Mouse (Mus musculus): ENCODE results near the gene Traf1. TPM values are rescaled to one million over a fixed set of nuclear protein-coding genes. Genes with fewer than 3 reads are reported as not detected.

The Traf1 gene
- polyA plus RNA-seq, 1 experiment from 2014 or later, result 1.6 TPM

DNA sequence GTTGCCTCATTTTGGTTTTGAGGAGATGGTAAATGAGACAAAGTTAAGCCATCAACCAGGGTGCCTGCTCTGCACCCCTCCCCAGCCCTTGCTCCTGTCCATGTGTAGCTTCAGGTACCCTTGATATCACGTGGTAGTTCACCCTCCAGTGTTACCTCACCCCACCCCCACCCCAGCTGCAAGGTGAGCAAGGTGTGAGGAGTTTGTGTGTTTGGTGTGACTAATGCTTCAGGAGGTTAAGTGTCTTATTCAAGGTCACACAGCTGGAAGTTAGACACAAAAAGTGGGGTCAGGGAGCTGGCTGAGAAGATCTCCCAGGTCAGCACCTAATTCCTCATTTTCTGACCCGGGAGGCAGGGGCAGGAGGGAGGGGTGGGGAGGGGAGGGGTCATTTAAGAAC is 38.8 kb downstream of the Traf1 start:
- Histone ChIP-seq H3K27ac (replicated peaks) (no peak overlapping the region), H3K4me3 (no peak overlapping the region), H3K9me3 (no peaks in the 10 kb centered on the region), H3K4me1 (no peaks in the 10 kb centered on the region), H3K4me2 (replicated peaks) (no peak overlapping the region), H3K27me3 (no peaks in the 10 kb centered on the region), H3K9ac (replicated peaks) (no peak overlapping the region), H3K36me3 (no peaks in the 10 kb centered on the region)
- no peak for ATAC-seq (replicated peaks)
- 29% methylated on average over 2 of the region's 2 CpGs for WGBS

DNA sequence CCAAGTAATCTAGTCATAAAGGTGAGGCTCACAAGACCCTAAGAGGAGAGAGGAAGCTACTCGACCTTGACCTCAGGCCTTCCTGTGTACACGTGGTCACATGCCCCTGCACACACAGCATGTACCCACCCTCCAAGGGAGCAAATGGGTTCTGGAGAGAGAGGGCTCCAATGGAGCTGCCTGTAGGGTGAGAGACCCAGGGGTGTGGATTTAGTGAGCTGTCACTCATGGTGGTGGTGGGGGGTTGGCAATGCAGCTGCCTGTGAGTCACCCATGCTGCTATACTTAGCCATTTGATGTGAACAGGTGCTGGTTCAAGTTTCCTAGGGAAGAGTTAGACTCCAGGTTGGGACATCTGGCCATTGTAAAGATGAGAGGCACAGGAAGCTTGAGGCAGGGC is 41.4 kb downstream of the Traf1 start:
- no peak for ATAC-seq (replicated peaks)
- no peaks in the 10 kb centered on the region for H3K36me3 ChIP-seq
- H3K27ac ChIP-seq (replicated peaks), result no peak overlapping the region
- no peak overlapping the region for H3K4me2 ChIP-seq (replicated peaks)
- no peaks in the 10 kb centered on the region for H3K9me3 ChIP-seq
- no peaks in the 10 kb centered on the region for H3K4me1 ChIP-seq
- WGBS, result 67% methylated on average over 2 of the region's 2 CpGs
- no peak overlapping the region for H3K9ac ChIP-seq (replicated peaks)
- H3K27me3 ChIP-seq, result peaks cover 5% of the 10 kb centered on the region; the same call in 1 of the 2 replicates
- H3K4me3 ChIP-seq, result no peak overlapping the region

DNA sequence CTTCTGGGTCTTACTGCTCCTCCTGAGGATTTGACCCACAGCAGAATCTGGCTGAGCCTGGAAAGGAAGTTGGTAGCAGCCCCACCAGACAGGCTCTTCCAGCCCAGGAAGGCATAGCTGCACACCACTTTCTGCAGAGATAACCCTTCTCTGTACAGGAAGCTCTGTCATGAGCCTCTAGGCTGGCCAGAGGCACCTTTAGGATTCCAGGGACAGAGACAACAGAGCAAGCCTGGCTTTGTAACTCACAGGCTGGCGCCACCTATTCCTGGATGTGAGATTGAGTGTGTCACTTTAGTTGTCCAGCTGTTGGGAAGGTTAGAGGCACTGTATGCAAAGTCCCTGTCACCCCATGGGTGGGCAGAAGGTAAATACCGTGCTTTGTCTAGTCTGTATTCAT is 46.5 kb downstream of the Traf1 start:
- H3K4me3 ChIP-seq, result no peak overlapping the region
- H3K9me3 ChIP-seq, result no peaks in the 10 kb centered on the region
- peaks cover 17% of the 10 kb centered on the region for H3K4me1 ChIP-seq
- H3K9ac ChIP-seq (replicated peaks), result no peak overlapping the region
- H3K36me3 ChIP-seq, result no peaks in the 10 kb centered on the region
- ATAC-seq (replicated peaks), result no peak
- 63% methylated on average over 2 of the region's 2 CpGs for WGBS
- H3K4me2 ChIP-seq (replicated peaks), result no peak overlapping the region
- peaks cover 15% of the 10 kb centered on the region; the same call in 1 of the 2 replicates for H3K27me3 ChIP-seq
- H3K27ac ChIP-seq (replicated peaks), result no peak overlapping the region

DNA sequence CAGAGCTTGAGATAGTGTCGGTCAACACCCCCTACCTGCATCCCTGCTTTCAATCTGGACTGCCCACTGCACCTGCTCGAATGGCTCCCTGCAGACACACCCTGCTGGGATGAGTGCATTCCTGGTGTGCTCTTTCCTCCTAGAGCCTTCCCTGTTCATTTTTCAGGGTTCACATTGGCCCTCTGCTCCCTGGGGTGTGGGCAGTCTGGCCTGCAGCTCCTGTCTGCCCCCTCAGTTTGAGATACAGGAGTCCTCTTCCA is 46.8 kb downstream of the Traf1 start:
- Histone ChIP-seq H3K9me3 (no peaks in the 10 kb centered on the region), H3K36me3 (no peaks in the 10 kb centered on the region), H3K4me1 (peaks cover 17% of the 10 kb centered on the region), H3K9ac (replicated peaks) (peak overlapping the region; percentile 49; the same call in 1 of the 2 replicates), H3K4me3 (peak overlapping the region; percentile 50; the same call in 1 of the 2 replicates), H3K27me3 (peaks cover 15% of the 10 kb centered on the region; the same call in 1 of the 2 replicates), H3K4me2 (replicated peaks) (peak overlapping the region; percentile 79; the same call in 1 of the 2 replicates), H3K27ac (replicated peaks) (no peak overlapping the region)
- no peak for ATAC-seq (replicated peaks)
- 6% methylated on average over 2 of the region's 2 CpGs for WGBS

DNA sequence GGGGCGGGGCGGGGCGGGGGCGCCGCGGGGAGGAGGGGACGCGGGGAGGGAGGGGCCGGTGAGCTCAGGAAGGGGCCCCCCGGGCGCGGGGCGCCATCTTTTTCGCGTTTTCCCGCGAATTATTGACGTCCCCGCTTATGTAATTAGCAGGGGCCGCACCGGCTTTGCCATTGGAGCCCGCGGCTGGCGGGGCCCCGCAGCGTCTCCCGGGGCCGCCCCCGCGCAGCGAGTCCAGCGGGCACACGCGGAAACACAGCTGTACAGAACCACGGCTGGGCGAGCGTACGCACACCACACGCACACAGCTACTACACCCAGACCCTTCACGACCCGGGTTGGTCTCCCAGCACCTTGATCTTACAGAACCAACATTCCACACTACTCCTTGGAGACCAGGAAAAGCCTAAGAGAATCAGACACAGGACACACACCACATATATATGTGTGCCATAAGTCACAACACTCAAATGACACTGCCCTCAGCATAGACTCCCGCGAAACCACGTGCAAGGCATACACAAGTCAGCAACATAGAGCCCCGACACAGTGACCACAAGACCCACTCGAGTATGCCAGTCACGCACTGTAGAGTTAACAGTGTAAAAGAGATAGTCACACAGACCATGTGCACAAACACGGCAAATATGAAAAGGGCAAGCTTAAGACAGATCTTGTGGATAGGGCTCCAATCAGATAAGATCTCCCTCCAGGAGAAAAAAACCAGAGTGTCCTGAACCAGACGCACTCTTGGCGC is 47.3 kb downstream of the Traf1 start:
- H3K4me2 ChIP-seq (replicated peaks), result peak overlapping the region; percentile 79
- H3K4me1 ChIP-seq, result peaks cover 17% of the 10 kb centered on the region
- 3% methylated on average over 44 of the region's 50 CpGs for WGBS
- H3K27ac ChIP-seq (replicated peaks), result no peak overlapping the region
- H3K9ac ChIP-seq (replicated peaks), result peak overlapping the region; percentile 49
- peak overlapping the region; percentile 50 for H3K4me3 ChIP-seq
- H3K27me3 ChIP-seq, result peaks cover 15% of the 10 kb centered on the region; the same call in 1 of the 2 replicates
- H3K9me3 ChIP-seq, result no peaks in the 10 kb centered on the region
- peak; percentile 66 for ATAC-seq (replicated peaks)
- H3K36me3 ChIP-seq, result no peaks in the 10 kb centered on the region

DNA sequence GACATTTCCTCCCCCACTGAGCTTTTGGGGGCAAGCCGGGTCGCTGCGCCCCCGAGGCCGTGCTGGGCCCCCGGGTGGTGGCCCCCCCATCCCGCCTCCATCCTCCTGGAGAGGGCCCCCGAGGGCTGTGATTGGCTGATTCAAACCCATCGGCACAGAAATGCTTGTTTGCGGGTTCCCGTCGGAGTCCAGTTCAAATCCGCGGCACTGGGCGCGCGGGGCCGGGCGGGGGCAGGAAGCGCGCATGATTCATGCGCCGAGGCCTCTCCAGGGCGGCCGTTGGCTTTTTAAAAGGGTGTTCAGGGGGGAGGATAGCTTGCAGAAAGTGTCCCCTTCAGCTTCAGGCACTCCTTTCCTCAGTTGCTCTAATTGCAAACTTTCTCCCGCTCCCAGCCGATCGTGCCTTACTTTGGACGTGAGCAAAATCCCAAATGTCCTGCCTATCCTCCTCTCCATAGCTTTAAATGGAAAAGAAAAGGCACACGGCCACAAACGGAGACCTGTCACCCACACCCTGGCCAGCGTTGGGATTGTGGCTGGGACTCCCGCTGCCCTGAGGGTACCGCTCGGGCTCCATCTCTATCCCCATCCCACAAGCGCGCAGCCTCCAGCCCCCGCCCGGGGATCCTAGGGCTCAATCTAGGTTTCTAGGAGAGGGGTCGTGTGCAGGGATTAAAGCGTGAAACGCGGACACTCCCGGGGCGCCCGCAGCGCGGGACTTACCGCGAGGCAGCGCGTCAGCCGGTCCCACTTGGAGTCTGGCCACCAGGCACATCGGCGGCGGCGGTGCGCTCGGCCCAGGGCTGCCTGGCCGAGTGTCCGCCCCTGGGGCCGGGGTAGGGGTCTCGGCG is 48.1 kb downstream of the Traf1 start, which contains the start of gene Phf19:
Phf19 (minus strand) TSS at position 809 of the 851 bp plus-strand sequence.
- H3K4me2 ChIP-seq (replicated peaks), result peak within 1 kb of the TSS; percentile 79
- peak within 1 kb of the TSS; percentile 49 for H3K9ac ChIP-seq (replicated peaks)
- H3K4me3 ChIP-seq, result peak within 1 kb of the TSS; percentile 50
- peaks cover 15% of the 10 kb centered on the region; the same call in 1 of the 2 replicates for H3K27me3 ChIP-seq
- peak; percentile 63 for ATAC-seq (replicated peaks)
- H3K27ac ChIP-seq (replicated peaks), result no peak within 1 kb of the TSS; the same call in 1 of the 2 replicates
- WGBS, result under 1% methylated on average over 56 of the region's 64 CpGs
- H3K9me3 ChIP-seq, result no peaks in the 10 kb centered on the region
- no peaks in the 10 kb centered on the region for H3K36me3 ChIP-seq
- H3K4me1 ChIP-seq, result peaks cover 17% of the 10 kb centered on the region

DNA sequence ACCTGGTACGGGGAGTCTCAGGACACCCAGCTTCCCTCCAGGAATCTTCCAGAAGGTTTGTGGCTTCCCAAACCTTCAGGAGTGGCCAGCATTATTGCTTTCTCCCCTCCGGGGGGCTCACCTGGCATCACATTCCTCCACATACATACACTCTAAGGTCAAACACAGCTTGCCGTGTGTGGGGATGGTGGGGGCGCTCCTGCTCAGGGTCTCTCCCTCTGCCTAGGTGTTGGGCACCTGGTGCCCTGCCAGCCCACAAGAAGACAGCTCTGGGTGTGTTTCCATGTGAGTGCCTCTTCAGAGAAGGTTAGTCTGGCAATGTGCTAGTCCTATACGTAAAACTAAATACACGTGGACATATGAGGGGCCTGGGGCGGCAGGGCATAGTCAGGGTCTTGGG is 49.0 kb downstream of the Traf1 start:
- peak overlapping the region; percentile 50 for H3K4me3 ChIP-seq
- ATAC-seq (replicated peaks), result no peak
- H3K4me2 ChIP-seq (replicated peaks), result peak overlapping the region; percentile 79
- H3K36me3 ChIP-seq, result no peaks in the 10 kb centered on the region
- H3K4me1 ChIP-seq, result peaks cover 17% of the 10 kb centered on the region
- H3K27me3 ChIP-seq, result peaks cover 15% of the 10 kb centered on the region; the same call in 1 of the 2 replicates
- WGBS, result 39% methylated on average over 7 of the region's 7 CpGs
- 0 out of 2 replicates have a peak overlapping the region, but pooled peaks have one; percentile 49 for H3K9ac ChIP-seq (replicated peaks)
- H3K27ac ChIP-seq (replicated peaks), result no peak overlapping the region
- no peaks in the 10 kb centered on the region for H3K9me3 ChIP-seq

DNA sequence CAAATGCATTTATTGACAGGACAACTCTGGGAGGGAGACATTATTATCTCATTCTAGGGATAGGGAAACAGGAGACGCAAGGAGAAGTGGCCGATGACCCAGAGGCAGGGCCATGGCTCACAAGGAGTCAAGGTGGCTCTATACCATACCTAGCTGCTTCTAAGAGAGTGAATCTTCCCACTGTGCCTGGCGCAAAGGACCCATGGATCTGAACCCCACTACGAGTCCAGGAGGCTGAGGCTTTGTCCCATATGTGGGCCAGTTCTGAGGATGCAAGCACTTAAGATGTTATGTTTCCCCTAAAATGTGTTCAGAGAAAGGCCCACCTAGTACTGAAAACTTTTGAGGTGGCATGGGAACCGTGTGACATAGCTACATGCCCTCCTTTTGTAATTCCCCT is 49.7 kb downstream of the Traf1 start:
- 81% methylated on average over 5 of the region's 5 CpGs for WGBS
- no peak overlapping the region for H3K27ac ChIP-seq (replicated peaks)
- peaks cover 17% of the 10 kb centered on the region for H3K4me1 ChIP-seq
- no peak overlapping the region for H3K4me3 ChIP-seq
- H3K27me3 ChIP-seq, result peaks cover 15% of the 10 kb centered on the region; the same call in 1 of the 2 replicates
- H3K36me3 ChIP-seq, result no peaks in the 10 kb centered on the region
- no peak overlapping the region for H3K9ac ChIP-seq (replicated peaks)
- no peak overlapping the region for H3K4me2 ChIP-seq (replicated peaks)
- H3K9me3 ChIP-seq, result no peaks in the 10 kb centered on the region
- no peak for ATAC-seq (replicated peaks)

DNA sequence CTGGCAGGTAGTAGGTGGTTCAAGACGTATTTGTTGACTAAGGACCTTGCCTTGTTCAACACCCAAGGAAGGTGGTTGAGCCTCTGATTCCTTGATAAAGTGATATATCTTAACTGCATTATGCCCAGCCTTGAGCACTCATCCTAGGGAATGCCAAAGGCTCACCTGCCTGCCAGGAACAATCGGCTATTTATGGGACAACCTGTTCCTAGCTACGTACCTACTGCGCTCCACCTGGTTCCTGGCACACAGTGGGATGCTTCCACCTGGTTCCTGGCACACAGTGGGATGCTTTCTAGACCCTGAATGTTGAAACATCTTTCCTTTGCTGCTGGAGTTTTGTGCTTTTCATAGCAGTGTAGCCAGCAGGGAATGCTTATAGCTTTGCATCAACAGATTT is 51.9 kb downstream of the Traf1 start:
- no peak overlapping the region for H3K27ac ChIP-seq (replicated peaks)
- peaks cover 20% of the 10 kb centered on the region for H3K4me1 ChIP-seq
- no peak overlapping the region for H3K9ac ChIP-seq (replicated peaks)
- H3K4me3 ChIP-seq, result no peak overlapping the region
- H3K4me2 ChIP-seq (replicated peaks), result no peak overlapping the region
- 94% methylated on average over 4 of the region's 4 CpGs for WGBS
- H3K9me3 ChIP-seq, result no peaks in the 10 kb centered on the region
- no peaks in the 10 kb centered on the region for H3K36me3 ChIP-seq
- H3K27me3 ChIP-seq, result peaks cover 6% of the 10 kb centered on the region; the same call in 1 of the 2 replicates
- ATAC-seq (replicated peaks), result no peak

DNA sequence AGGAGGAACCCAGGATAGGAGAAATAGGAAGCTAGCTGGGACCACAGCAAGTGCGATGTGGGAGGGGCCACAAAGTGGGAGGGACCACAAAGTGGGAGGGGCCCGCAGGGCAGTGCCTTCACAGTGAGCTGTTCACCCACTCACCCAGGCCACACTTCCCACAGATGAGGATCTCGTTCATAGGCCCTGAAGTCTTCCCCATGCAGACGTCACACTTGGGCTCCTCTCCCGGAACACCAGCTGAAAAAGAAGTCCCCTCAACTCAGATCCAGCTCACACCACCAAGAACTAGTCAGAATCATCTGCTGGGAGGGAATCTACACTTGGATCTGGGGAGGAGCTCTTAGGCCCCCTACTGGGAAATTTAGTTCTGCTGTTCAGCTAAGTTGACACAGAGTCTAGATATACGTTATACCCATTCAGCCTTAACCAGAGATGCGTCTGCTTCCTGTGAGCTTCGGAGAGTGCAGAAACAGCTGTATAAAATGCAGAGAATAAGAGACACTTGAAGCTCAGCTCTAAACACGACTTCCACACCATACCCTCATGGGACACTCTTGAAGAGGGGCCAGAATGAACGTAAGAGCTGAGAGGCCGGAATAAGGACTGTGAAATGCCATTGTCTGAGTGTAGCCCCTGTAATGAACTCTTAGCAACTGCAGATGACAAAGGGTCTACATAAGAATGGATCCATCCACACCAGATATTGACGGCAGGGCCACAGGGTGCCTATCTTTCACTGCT is 54.5 kb downstream of the Traf1 start:
- Histone ChIP-seq H3K9ac (replicated peaks) (no peak overlapping the region), H3K36me3 (no peaks in the 10 kb centered on the region), H3K4me1 (peaks cover 11% of the 10 kb centered on the region), H3K4me2 (replicated peaks) (no peak overlapping the region), H3K27me3 (no peaks in the 10 kb centered on the region), H3K4me3 (no peak overlapping the region), H3K9me3 (no peaks in the 10 kb centered on the region), H3K27ac (replicated peaks) (no peak overlapping the region)
- ATAC-seq (replicated peaks), result no peak
- WGBS, result 58% methylated on average over 12 of the region's 12 CpGs

DNA sequence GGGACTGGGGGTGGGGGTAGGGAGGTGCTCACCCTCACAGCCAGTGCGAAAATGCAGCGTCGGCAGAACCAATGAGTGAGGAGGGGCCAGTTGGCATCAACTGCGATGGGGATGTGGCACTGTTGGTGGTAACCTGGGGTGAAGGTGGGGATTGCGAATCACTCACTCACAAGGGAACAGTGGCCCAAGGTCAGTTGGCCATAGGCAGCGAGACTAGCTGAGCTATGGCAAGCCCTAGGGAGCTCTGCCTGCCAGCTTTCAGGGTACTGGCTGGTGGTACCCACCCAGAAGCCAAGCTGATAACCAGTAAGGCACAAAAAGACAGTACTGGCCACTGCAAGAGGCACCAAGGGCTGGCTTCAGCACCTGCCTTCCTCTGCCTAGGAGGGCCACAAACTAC is 55.1 kb downstream of the Traf1 start:
- Histone ChIP-seq H3K4me3 (no peak overlapping the region), H3K4me1 (peaks cover 11% of the 10 kb centered on the region), H3K27me3 (no peaks in the 10 kb centered on the region), H3K4me2 (replicated peaks) (no peak overlapping the region), H3K27ac (replicated peaks) (no peak overlapping the region), H3K9ac (replicated peaks) (no peak overlapping the region), H3K9me3 (no peaks in the 10 kb centered on the region), H3K36me3 (no peaks in the 10 kb centered on the region)
- no peak for ATAC-seq (replicated peaks)
- WGBS, result 76% methylated on average over 6 of the region's 6 CpGs

Data from forebrain, embryonic 15.5 days (tissue).